In the genomic region with DNA sequence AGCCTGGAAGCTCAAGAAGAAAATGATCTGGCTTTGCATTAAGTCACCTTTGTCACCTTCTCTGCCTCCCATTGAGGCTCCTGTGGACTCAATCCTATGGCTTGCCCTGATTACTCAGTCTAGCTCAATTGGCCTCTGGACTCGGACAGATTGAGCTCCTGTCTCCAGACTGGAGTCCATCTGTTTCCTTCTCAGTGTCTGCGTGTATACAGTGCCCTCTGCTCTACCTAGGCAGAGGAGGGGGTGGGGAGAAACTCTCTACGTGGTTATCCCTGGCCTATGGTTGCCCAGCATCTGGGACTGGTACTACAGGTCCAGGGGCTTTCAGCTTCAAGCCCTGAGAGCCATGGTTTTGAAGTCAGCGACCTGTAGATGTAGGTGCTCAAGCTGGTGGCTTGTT, we compare ENCODE assay signal across 30 mouse cellular contexts. TPM values are rescaled to one million over a fixed set of nuclear protein-coding genes. Genes with fewer than 3 reads are reported as not detected.
A peak's percentile ranks its signal among the peaks of the same experiment; 100 is the strongest.
DNase-seq lines count a peak whose midpoint lies in the region; ATAC-seq and TF ChIP-seq lines count a peak whose summit lies in the region.
"Had no signal": no experiment of that assay in that cellular context is flagged by ENCODE, and none has a peak within 500 bp of the region (broad histone marks: within the 10 kb centered on the region; RNA-seq: fewer than 3 reads in every experiment).

No protein-coding gene starts in this region.

- no peak for DNase-seq in hindbrain, postnatal 0 days (ENCODE audit: low spot score)
- peak; percentile 76 to 91 for DNase-seq in cerebellum, adult 2 months
- peak; percentile 52 to 72 for DNase-seq in cerebellum, postnatal 14 days
- no peak for DNase-seq in lung, postnatal 25 days (ENCODE audit: low spot score)
- DNase-seq in kidney, postnatal 14 days = no peak
- DNase-seq in kidney, adult 9 months = no peak
- DNase-seq: adrenal gland, postnatal 14 days; embryo, embryonic 11 days; heart, adult 2 months; kidney, adult 8-10 months; kidney, postnatal 10 days; layer of hippocampus, adult 9-11 months; liver; lung, adult 2 months; lung, postnatal 14 days; right cerebral cortex, postnatal 4 days; thymus, adult 18-20 months; thymus, postnatal 25 days had no signal

- no peak for TF ChIP-seq POLR2A in cerebellum, adult 2 months (IDR thresholded peaks at IDR 0.05; ENCODE audit: borderline replicate concordance, insufficient read depth, low read length)

- peaks cover 1% of the 10 kb centered on the region; the same call in 1 of the 2 replicates for H3K4me1 ChIP-seq in hindbrain, postnatal 0 days (ENCODE audit: insufficient read depth, low read length)
- peaks cover under 1% of the 10 kb centered on the region; the same call in 1 of the 2 replicates for H3K4me1 ChIP-seq in hindbrain, embryonic 13.5 days (replicated peaks)
- H3K4me1 ChIP-seq in cerebellum, adult 2 months (ENCODE audit: control insufficient read depth, insufficient read depth, low read length) = peaks cover 37% of the 10 kb centered on the region

- peak; percentile 36; the same call in 1 of the 2 replicates for ATAC-seq in hindbrain, postnatal 0 days
- ATAC-seq in hindbrain, embryonic 13.5 days (ENCODE audit: low FRiP score) = no peak
- ATAC-seq: forebrain, embryonic 16.5 days; midbrain, embryonic 15.5 days had no signal

- no peak overlapping the region for H3K4me3 ChIP-seq in hindbrain, postnatal 0 days (ENCODE audit: low read length)
- H3K4me3 ChIP-seq in hindbrain, embryonic 13.5 days = no peak overlapping the region
- no peak overlapping the region for H3K4me3 ChIP-seq in cerebellum, adult 2 months (replicated peaks; ENCODE audit: insufficient read depth, low read depth, low read length)
- H3K4me3 ChIP-seq: embryonic facial prominence, embryonic 12.5 days; heart, adult 2 months; heart, embryonic 12.5 days; hindbrain, embryonic 15.5 days; midbrain, embryonic 10.5 days; midbrain, embryonic 15.5 days had no signal

- H3K4me2 ChIP-seq in hindbrain, postnatal 0 days (ENCODE audit: low read depth, low read length) = no peak overlapping the region
- H3K4me2 ChIP-seq in hindbrain, embryonic 13.5 days = no peak overlapping the region
- H3K4me2 ChIP-seq: embryonic facial prominence, embryonic 12.5 days; heart, embryonic 12.5 days; hindbrain, embryonic 15.5 days; midbrain, embryonic 15.5 days had no signal

- no peak overlapping the region for H3K27ac ChIP-seq in hindbrain, postnatal 0 days
- H3K27ac ChIP-seq in hindbrain, embryonic 13.5 days = no peak overlapping the region
- H3K27ac ChIP-seq in cerebellum, adult 2 months (ENCODE audit: insufficient read depth, low read length) = no peak overlapping the region
- H3K27ac ChIP-seq: heart, adult 2 months; hindbrain, embryonic 15.5 days; liver, embryonic 14.5 days; midbrain, embryonic 15.5 days; stomach, postnatal 0 days had no signal

- H3K9ac ChIP-seq in hindbrain, postnatal 0 days (replicated peaks; ENCODE audit: low read length) = no peak overlapping the region
- no peak overlapping the region for H3K9ac ChIP-seq in hindbrain, embryonic 13.5 days
- H3K9ac ChIP-seq: embryonic facial prominence, embryonic 12.5 days; heart, embryonic 12.5 days; hindbrain, embryonic 15.5 days; liver, embryonic 14.5 days; midbrain, embryonic 15.5 days had no signal

- H3K36me3 ChIP-seq in hindbrain, postnatal 0 days (ENCODE audit: insufficient read depth, low read length) = no peaks in the 10 kb centered on the region
- peaks cover 29% of the 10 kb centered on the region for H3K36me3 ChIP-seq in hindbrain, embryonic 13.5 days

- 63% methylated on average over 4 of the region's 4 CpGs for WGBS in hindbrain, postnatal 0 days
- 74% methylated on average over 4 of the region's 4 CpGs for WGBS in hindbrain, embryonic 13.5 days
- WGBS in cerebellum, adult 2 months = 33% methylated on average over 4 of the region's 4 CpGs

- H3K9me3 ChIP-seq in hindbrain, postnatal 0 days (ENCODE audit: low read length) = no peaks in the 10 kb centered on the region
- no peaks in the 10 kb centered on the region for H3K9me3 ChIP-seq in hindbrain, embryonic 13.5 days
- H3K9me3 ChIP-seq: embryonic facial prominence, embryonic 12.5 days; heart, embryonic 12.5 days; hindbrain, embryonic 15.5 days; midbrain, embryonic 10.5 days; midbrain, embryonic 15.5 days had no signal

- H3K27me3 ChIP-seq in hindbrain, postnatal 0 days (ENCODE audit: insufficient read depth, low read length) = no peaks in the 10 kb centered on the region
- H3K27me3 ChIP-seq in hindbrain, embryonic 13.5 days = no peaks in the 10 kb centered on the region
- H3K27me3 ChIP-seq in cerebellum, adult 2 months (ENCODE audit: control insufficient read depth, insufficient read depth, low read length) = no peaks in the 10 kb centered on the region
- H3K27me3 ChIP-seq: embryonic facial prominence, embryonic 12.5 days; hindbrain, embryonic 15.5 days; midbrain, embryonic 15.5 days had no signal

- TF ChIP-seq CTCF in hindbrain, postnatal 0 days (IDR thresholded peaks at IDR 0.05; ENCODE audit: low read depth) = no peak
- TF ChIP-seq CTCF in cerebellum, adult 2 months (IDR thresholded peaks at IDR 0.05; ENCODE audit: borderline replicate concordance, insufficient read depth, low read depth, low read length) = no peak

RNA-seq across cellular contexts. Expression of a gene that starts 26.2 kb away (rescaled TPM):
- total RNA-seq in hindbrain, postnatal 0 days (2014; rRNA removed) = 32.9 and 34.6 TPM in 2 replicates
- polyA plus RNA-seq in hindbrain, postnatal 0 days (2015; fragmentation: Nextera tagmentation; extraction: Ambion mirVana) = 30.9 and 35.1 TPM in 2 replicates
- 31.7 and 35.5 TPM in 2 replicates for polyA plus RNA-seq in hindbrain, embryonic 13.5 days (2015; fragmentation: Nextera tagmentation; extraction: Ambion mirVana)
- 23.4 and 26.4 TPM in 2 replicates for polyA plus RNA-seq in cerebellum, adult 2 months (2012; rRNA removed)
- total RNA-seq: hematopoietic stem cell, adult 5-6 weeks; megakaryocyte progenitor cell, adult 5-6 weeks; MEL had no signal

Comparison
In these comparisons a context has a peak if more than half of its experiments do, and no peak if none do; other contexts are left out.
1. DNase-seq: peak in cerebellum, adult 2 months (2 of 2) and cerebellum, postnatal 14 days (2 of 2); none in hindbrain, postnatal 0 days (single experiment), lung, postnatal 25 days (single experiment), kidney, postnatal 14 days (single experiment) and kidney, adult 9 months (single experiment).